Mouse (Mus musculus) neural tube, embryonic 15.5 days (tissue): ENCODE data around the gene Sema6d. TPM values are rescaled to one million over a fixed set of nuclear protein-coding genes. Genes with fewer than 3 reads are reported as not detected.

Experiments used
- ATAC-seq: fragments of 200-750 bp; cut with Nextera tagmentation; 2 replicates; pipeline ENCODE4 v1.8.0; 2017; ENCODE audit warnings: mild to moderate bottlenecking, moderate TSS enrichment, moderate library complexity; ENCODE audit not compliant: low FRiP score
- H3K27ac ChIP-seq: fragments of 300-500 bp; sonication (generic); replicated peaks from 2 replicates; pipeline ENCODE4 v1.5.1; 2015; ENCODE audit warnings: mild to moderate bottlenecking, inconsistent platforms
- H3K27me3 ChIP-seq: fragments of 300-500 bp; sonication (generic); replicated peaks from 2 replicates; pipeline ENCODE4 v1.6.1; 2015; ENCODE audit warnings: inconsistent platforms
- H3K36me3 ChIP-seq: fragments of 300-500 bp; sonication (generic); 2 replicates; pipeline ENCODE4 v1.6.1; 2015; ENCODE audit warnings: inconsistent platforms
- H3K4me1 ChIP-seq: fragments of 300-500 bp; sonication (generic); 2 replicates; pipeline ENCODE4 v1.6.1; 2015; ENCODE audit warnings: inconsistent platforms
- H3K4me2 ChIP-seq: fragments of 300-500 bp; sonication (generic); 2 replicates; pipeline ENCODE4 v1.6.1; 2015; ENCODE audit warnings: inconsistent platforms, mild to moderate bottlenecking, moderate library complexity
- H3K4me3 ChIP-seq: fragments of 300-500 bp; sonication (generic); replicated peaks from 2 replicates; pipeline ENCODE4 v1.5.1; 2015; ENCODE audit warnings: mild to moderate bottlenecking, inconsistent platforms
- H3K9ac ChIP-seq: fragments of 300-500 bp; sonication (generic); replicated peaks from 2 replicates; pipeline ENCODE4 v1.6.1; 2015; ENCODE audit warnings: mild to moderate bottlenecking, inconsistent platforms
- H3K9me3 ChIP-seq: fragments of 300-500 bp; sonication (generic); replicated peaks from 2 replicates; pipeline ENCODE4 v1.6.1; 2016; ENCODE audit warnings: inconsistent platforms
- WGBS: fragments of 180-500 bp; shearing (Covaris S2); methylation state at CpG from one replicate; pipeline ENCODE4 v1.1.7; 2015; ENCODE audit warnings: mixed read lengths; 5-methylcytosine and 5-hydroxymethylcytosine counted together
- polyA plus RNA-seq: library from polyadenylated mRNA; unstranded; fragments of >200 nt; fragmentation: Nextera tagmentation; extraction: Ambion mirVana; gene quantifications from 2 replicates; pipeline ENCODE4 v1.2.1, GENCODE M21; 2015

Gene Sema6d
- polyA plus RNA-seq, 1 experiment from 2014 or later: 50.4 TPM

GRCm38 (mm10) chr2:124626425-124626824 lies 536.7 kb downstream of the Sema6d start:
- Histone ChIP-seq H3K4me1 (peaks cover 24% of the 10 kb centered on the region), H3K4me3 (no peak overlapping the region), H3K4me2 (no peak overlapping the region), H3K9ac (no peak overlapping the region), H3K27me3 (no peaks in the 10 kb centered on the region), H3K27ac (no peak overlapping the region), H3K36me3 (no peaks in the 10 kb centered on the region), H3K9me3 (no peaks in the 10 kb centered on the region)
- WGBS: 66% methylated on average over 7 of the region's 7 CpGs
- no peak for ATAC-seq

GRCm38 (mm10) chr2:124627664-124628063 lies 537.9 kb downstream of the Sema6d start:
- 47% methylated on average over 5 of the region's 5 CpGs for WGBS
- Histone ChIP-seq H3K4me2 (no peak overlapping the region), H3K4me3 (no peak overlapping the region), H3K36me3 (no peaks in the 10 kb centered on the region), H3K9me3 (no peaks in the 10 kb centered on the region), H3K4me1 (peaks cover 17% of the 10 kb centered on the region), H3K9ac (no peak overlapping the region), H3K27ac (no peak overlapping the region), H3K27me3 (no peaks in the 10 kb centered on the region)
- no peak; the same call in 1 of the 2 replicates for ATAC-seq

GRCm38 (mm10) chr2:124628701-124629100 lies 538.9 kb downstream of the Sema6d start:
- H3K4me3 ChIP-seq: no peak overlapping the region
- no peak for ATAC-seq
- H3K9me3 ChIP-seq: no peaks in the 10 kb centered on the region
- no peaks in the 10 kb centered on the region for H3K27me3 ChIP-seq
- H3K4me2 ChIP-seq: no peak overlapping the region
- H3K4me1 ChIP-seq: peaks cover 15% of the 10 kb centered on the region
- WGBS: 89% methylated on average over 7 of the region's 7 CpGs
- H3K9ac ChIP-seq: no peak overlapping the region
- no peak overlapping the region for H3K27ac ChIP-seq
- H3K36me3 ChIP-seq: no peaks in the 10 kb centered on the region

DNA sequence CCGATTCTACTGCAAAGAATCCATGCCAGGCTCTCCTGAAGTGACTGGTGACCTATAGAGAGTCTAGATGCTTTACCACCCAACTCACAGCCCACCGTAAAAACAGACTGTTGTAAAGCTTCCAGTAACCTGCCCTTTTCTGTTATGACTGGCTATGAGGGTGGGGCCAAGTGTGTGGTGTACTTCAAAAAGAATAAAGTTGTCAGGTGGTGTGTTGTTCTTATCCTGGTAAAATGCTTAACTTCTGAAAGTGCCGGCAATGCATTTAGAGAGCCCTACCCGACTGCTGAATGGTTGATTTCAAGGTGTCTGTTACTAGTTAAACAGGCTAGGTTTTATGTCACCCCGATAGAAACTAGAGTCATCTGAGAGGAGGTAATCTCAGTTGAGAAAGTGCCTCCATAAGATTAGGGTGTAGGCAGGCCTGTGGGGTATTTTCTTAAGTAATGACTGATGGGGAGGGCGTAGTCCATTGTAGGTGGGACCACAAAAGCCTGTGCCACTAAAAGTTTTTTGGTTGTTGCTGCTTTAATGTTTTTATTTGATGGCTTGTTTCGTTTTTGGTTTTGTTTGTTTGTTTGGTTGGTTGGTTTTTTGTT lies 544.7 kb downstream of the Sema6d start:
- H3K27me3 ChIP-seq: no peaks in the 10 kb centered on the region
- H3K36me3 ChIP-seq: no peaks in the 10 kb centered on the region
- peaks cover 47% of the 10 kb centered on the region for H3K4me1 ChIP-seq
- no peak for ATAC-seq
- no peak overlapping the region; the same call in 1 of the 2 replicates for H3K27ac ChIP-seq
- H3K4me2 ChIP-seq: no peak overlapping the region
- H3K9me3 ChIP-seq: no peaks in the 10 kb centered on the region
- 78% methylated on average over 7 of the region's 7 CpGs for WGBS
- H3K4me3 ChIP-seq: no peak overlapping the region
- H3K9ac ChIP-seq: no peak overlapping the region

- Histone ChIP-seq H3K4me3 (no peak overlapping the region), H3K36me3 (no peaks in the 10 kb centered on the region), H3K27me3 (no peaks in the 10 kb centered on the region), H3K4me2 (no peak overlapping the region), H3K9ac (no peak overlapping the region), H3K27ac (peak overlapping the region; percentile 51; the same call in 1 of the 2 replicates), H3K9me3 (no peaks in the 10 kb centered on the region), H3K4me1 (peaks cover 54% of the 10 kb centered on the region)
- no peak for ATAC-seq
- 45% methylated on average over 8 of the region's 8 CpGs for WGBS
Measured at GRCm38 (mm10) chr2:124635271-124635865, 545.6 kb downstream of the Sema6d start.

- no peak overlapping the region for H3K9ac ChIP-seq
- peaks cover 64% of the 10 kb centered on the region for H3K4me1 ChIP-seq
- no peak overlapping the region for H3K4me3 ChIP-seq
- ATAC-seq: no peak
- no peak overlapping the region for H3K27ac ChIP-seq
- H3K27me3 ChIP-seq: no peaks in the 10 kb centered on the region
- H3K36me3 ChIP-seq: no peaks in the 10 kb centered on the region
- no peaks in the 10 kb centered on the region for H3K9me3 ChIP-seq
- WGBS: 25% methylated on average over 4 of the region's 4 CpGs
- H3K4me2 ChIP-seq: no peak overlapping the region
Measured at GRCm38 (mm10) chr2:124637080-124637479, 547.3 kb downstream of the Sema6d start.

- H3K4me1 ChIP-seq: peaks cover 54% of the 10 kb centered on the region
- no peak overlapping the region for H3K4me2 ChIP-seq
- no peak overlapping the region for H3K4me3 ChIP-seq
- H3K27me3 ChIP-seq: no peaks in the 10 kb centered on the region
- no peak for ATAC-seq
- H3K9ac ChIP-seq: no peak overlapping the region
- H3K36me3 ChIP-seq: no peaks in the 10 kb centered on the region
- H3K27ac ChIP-seq: 0 out of 2 replicates have a peak overlapping the region, but pooled peaks have one; percentile 2
- no peaks in the 10 kb centered on the region for H3K9me3 ChIP-seq
- 43% methylated on average over 5 of the region's 5 CpGs for WGBS
Measured at GRCm38 (mm10) chr2:124639221-124639963, 549.6 kb downstream of the Sema6d start.

GRCm38 (mm10) chr2:124640500-124641193 lies 550.9 kb downstream of the Sema6d start:
- Histone ChIP-seq H3K4me3 (no peak overlapping the region), H3K9ac (no peak overlapping the region), H3K4me2 (no peak overlapping the region), H3K27ac (peak overlapping the region; percentile 23; the same call in 1 of the 2 replicates), H3K9me3 (no peaks in the 10 kb centered on the region), H3K4me1 (peaks cover 47% of the 10 kb centered on the region), H3K27me3 (no peaks in the 10 kb centered on the region), H3K36me3 (no peaks in the 10 kb centered on the region)
- 41% methylated on average over 6 of the region's 6 CpGs for WGBS
- no peak for ATAC-seq

DNA sequence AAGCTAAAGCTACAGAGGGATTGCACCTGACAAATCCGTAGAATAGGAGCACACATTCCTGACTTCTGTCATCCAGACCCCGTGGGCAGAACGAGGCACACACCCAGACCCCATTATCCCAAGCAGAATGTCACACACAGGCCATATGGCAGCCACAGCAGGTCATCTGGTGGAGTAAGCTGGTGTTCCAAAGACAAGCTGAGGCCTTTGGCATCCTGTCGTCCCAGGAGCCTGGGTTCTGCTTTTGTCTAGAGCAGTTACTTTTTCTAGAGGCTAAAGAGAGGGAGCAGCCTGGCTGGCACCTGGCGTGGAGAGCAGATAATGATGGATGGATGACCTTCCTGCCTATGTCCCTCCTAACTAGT lies 551.4 kb downstream of the Sema6d start:
- 0 out of 2 replicates have a peak overlapping the region, but pooled peaks have one; percentile 23 for H3K27ac ChIP-seq
- 19% methylated on average over 5 of the region's 5 CpGs for WGBS

GRCm38 (mm10) chr2:124642131-124642530 lies 552.4 kb downstream of the Sema6d start:
- Histone ChIP-seq H3K9ac (no peak overlapping the region), H3K4me2 (no peak overlapping the region), H3K4me3 (no peak overlapping the region), H3K4me1 (peaks cover 33% of the 10 kb centered on the region), H3K27ac (no peak overlapping the region), H3K9me3 (no peaks in the 10 kb centered on the region), H3K36me3 (no peaks in the 10 kb centered on the region), H3K27me3 (no peaks in the 10 kb centered on the region)
- WGBS: 75% methylated on average over 3 of the region's 3 CpGs
- no peak for ATAC-seq

More for the DNA sequence above, 551.4 kb downstream of the Sema6d start:
- Histone ChIP-seq H3K4me1 (peaks cover 42% of the 10 kb centered on the region), H3K9ac (no peak overlapping the region), H3K9me3 (no peaks in the 10 kb centered on the region), H3K4me3 (no peak overlapping the region), H3K4me2 (no peak overlapping the region), H3K27me3 (no peaks in the 10 kb centered on the region), H3K36me3 (no peaks in the 10 kb centered on the region)
- ATAC-seq: no peak

- 96% methylated on average over 2 of the region's 2 CpGs for WGBS
Measured at GRCm38 (mm10) chr2:124650609-124651008, 560.8 kb downstream of the Sema6d start.

More at GRCm38 (mm10) chr2:124650609-124651008, 560.8 kb downstream of the Sema6d start:
- Histone ChIP-seq H3K9ac (no peak overlapping the region), H3K4me3 (no peak overlapping the region), H3K9me3 (no peaks in the 10 kb centered on the region), H3K4me1 (peaks cover 5% of the 10 kb centered on the region; the same call in 1 of the 2 replicates), H3K4me2 (no peak overlapping the region), H3K27ac (peak overlapping the region; percentile 38; the same call in 1 of the 2 replicates), H3K36me3 (peaks cover 6% of the 10 kb centered on the region), H3K27me3 (no peaks in the 10 kb centered on the region)
- ATAC-seq: no peak
